Mouse (Mus musculus) common myeloid progenitor, adult 5-6 weeks (primary cell): ENCODE data around the gene Fermt1. TPM values are rescaled to one million over a fixed set of nuclear protein-coding genes. Genes with fewer than 3 reads are reported as not detected.

Experiments used
- ATAC-seq: replicated peaks from 2 replicates; pipeline ENCODE4 v1.8.0; 2016; ENCODE audit warnings: low read depth, mild to moderate bottlenecking, moderate TSS enrichment, inconsistent platforms; ENCODE audit not compliant: poor library complexity, severe bottlenecking
- total RNA-seq: library from RNA; stranded (forward); fragments of 200-1000, 187-1606 nt; gene quantifications from 2 replicates; pipeline ENCODE4 v1.2.3, GENCODE M21; 2017

Fermt1 gene
- total RNA-seq, 1 experiment from 2014 or later, result not detected

DNA sequence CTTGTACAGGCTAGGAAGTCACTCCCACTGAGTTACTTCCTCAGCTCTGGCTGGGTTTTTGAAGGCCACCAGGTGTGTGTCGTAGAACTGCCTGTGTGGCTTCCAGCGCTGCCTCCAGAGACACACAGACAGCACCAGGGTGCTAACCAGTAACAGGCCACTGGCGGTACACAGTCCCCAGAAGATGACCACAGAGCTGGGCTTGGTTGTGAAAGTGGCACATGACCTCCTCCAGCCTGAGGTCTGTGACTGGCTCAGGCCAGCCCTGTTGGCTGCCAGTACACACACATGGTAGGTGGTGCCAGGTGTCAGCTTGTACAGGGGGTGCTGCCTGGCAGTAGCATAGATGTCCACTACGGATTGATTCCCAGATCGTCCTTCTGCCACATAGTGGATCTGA lies 76.0 kb downstream of the Fermt1 start:
- no peak for ATAC-seq

DNA sequence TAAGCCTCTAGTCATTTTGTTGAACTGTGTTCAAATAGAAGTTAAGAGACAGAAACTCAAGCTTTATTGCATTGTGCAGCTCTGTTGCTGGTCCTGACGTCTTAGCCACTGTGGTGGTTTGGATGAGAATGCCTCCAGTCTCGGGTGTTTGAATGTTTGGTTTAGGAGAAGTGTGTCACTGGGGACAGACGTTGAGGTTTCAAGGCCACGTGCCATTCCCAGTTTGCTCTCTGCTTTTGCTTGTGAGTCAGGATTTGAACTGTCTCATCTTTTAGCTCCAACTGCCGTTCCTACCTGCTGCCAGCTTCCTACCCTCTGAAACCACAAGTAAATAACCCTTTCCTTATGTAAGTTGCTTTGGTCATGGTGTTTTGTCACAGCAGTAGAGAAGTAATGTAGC lies 78.2 kb downstream of the Fermt1 start:
- no peak for ATAC-seq

DNA sequence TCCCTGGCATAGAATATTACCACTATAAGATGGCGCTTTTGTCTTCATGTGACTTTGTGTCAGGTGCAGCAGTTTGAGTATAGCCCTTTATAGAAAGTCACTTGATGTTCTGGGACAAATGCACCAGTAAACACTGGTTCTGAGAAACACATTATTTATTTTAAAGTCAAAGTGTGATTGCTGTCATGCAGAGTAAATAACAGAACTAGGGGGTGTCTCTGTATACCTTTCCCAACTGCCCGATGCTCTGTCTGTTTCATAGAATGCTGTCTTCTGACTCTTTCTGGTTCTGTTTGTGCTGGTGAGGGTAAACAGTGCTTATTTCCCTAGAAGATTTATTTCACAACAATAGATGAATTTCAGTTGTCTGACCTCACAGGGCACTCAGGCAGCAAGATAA lies 82.4 kb downstream of the Fermt1 start:
- ATAC-seq, result no peak

DNA sequence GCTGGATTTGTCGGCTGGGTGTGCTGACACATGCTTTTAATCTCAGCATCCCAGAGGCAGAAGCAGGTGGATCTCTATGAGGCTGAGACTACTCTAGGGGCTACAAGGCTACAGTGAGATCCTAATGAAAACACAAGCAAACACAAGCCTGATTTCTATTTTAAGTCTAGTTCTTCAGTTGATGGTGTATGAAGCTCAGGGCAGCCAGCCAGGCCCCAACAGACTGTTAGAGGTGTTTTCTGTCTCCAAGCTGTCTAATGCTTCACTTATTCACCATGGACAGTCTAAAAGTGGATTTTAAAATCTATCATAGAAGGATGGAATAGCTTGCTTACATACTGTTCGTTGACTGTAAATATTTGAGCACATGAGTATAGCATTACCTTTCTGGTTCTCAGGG lies 84.2 kb downstream of the Fermt1 start:
- no peak for ATAC-seq

DNA sequence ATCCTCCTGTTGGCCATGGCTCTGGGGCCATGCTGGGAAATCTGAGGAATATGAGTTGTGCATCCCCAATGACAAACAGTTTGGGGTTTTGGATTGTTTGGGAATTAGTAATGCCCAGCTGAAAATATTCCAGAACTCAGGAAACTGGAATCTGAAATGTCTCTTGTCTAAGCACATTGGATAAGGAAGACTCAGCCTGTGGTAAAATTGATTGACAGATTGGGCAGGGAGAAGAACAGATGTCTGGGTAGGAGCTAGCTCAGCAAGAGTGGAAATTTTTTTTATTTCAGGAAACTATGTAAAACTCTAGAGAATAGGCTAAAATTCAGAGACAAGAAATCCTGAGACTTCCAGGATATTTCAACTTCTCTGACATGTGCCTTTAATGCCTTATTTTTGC lies 85.3 kb downstream of the Fermt1 start:
- no peak for ATAC-seq

- no peak for ATAC-seq
Observed at GRCm38 (mm10) chr2:132856333-132856732, 89.4 kb downstream of the Fermt1 start.

Other genes starting within 250 kb of the Fermt1 start
- gene Chgb, start 164.6 kb downstream of the Fermt1 start, total RNA-seq, result 0.91 TPM in 1 of 2 replicates, not detected in the other
- gene Trmt6, start 129.9 kb downstream of the Fermt1 start, total RNA-seq, result 48.9 and 60.8 TPM in 2 replicates
- gene Mcm8, start 129.8 kb downstream of the Fermt1 start, total RNA-seq, result 17.0 and 23.1 TPM in 2 replicates
- gene Crls1, start 99.2 kb downstream of the Fermt1 start, total RNA-seq, result 35.3 and 38.8 TPM in 2 replicates
- 0.49 and 0.82 TPM in 2 replicates for gene Lrrn4, start 65.0 kb downstream of the Fermt1 start, total RNA-seq